Mouse (Mus musculus): ENCODE measurements around the gene Sec14l1. TPM values are rescaled to one million over a fixed set of nuclear protein-coding genes. Genes with fewer than 3 reads are reported as not detected.
A peak's percentile ranks its signal among the peaks of the same experiment; 100 is the strongest.

Gene Sec14l1
- polyA plus RNA-seq, 1 experiment from 2014 or later, result 30.4 TPM

DNA sequence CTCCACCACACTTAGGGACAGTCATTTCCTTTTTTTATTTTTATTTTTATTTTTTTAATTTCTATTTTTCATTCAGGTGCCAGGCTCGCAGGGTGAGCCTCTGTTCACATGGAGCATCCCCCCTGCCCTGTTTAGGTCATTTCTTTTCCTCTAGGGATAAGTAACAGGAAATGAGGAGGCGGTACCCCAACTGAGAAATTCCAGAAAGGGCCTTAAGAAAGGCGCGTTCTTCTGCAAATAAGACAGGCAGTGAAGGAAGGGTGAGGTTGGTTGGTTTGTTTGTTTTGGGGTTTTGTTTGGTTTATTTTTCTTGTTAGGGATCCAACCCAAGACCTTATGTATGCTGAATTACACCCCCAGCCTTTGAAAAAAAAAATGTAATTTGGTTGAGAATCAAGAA is 23.6 kb upstream of the Sec14l1 start:
- 0 out of 2 replicates have a peak, but pooled peaks cover 2% of the 10 kb centered on the region for H3K27me3 ChIP-seq (replicated peaks)

GRCm38 (mm10) chr11:117091845-117092244 is 23.1 kb upstream of the Sec14l1 start:
- H3K9ac ChIP-seq, result no peak overlapping the region
- H3K9me3 ChIP-seq, result no peaks in the 10 kb centered on the region
- peak overlapping the region; percentile 47 for H3K4me2 ChIP-seq (replicated peaks)
- H3K27ac ChIP-seq, result peak overlapping the region; percentile 14; the same call in 1 of the 2 replicates
- no peak overlapping the region for H3K4me3 ChIP-seq (replicated peaks)
- H3K27me3 ChIP-seq (replicated peaks), result 0 out of 2 replicates have a peak, but pooled peaks cover 2% of the 10 kb centered on the region
- H3K36me3 ChIP-seq, result no peaks in the 10 kb centered on the region
- H3K4me1 ChIP-seq (replicated peaks), result peaks cover 23% of the 10 kb centered on the region
- peak; percentile 57 for ATAC-seq
- 10% methylated on average over 22 of the region's 22 CpGs for WGBS

More for the DNA sequence above, 23.6 kb upstream of the Sec14l1 start:
- no peaks in the 10 kb centered on the region for H3K36me3 ChIP-seq
- H3K4me3 ChIP-seq (replicated peaks), result no peak overlapping the region
- no peak overlapping the region for H3K9ac ChIP-seq
- H3K9me3 ChIP-seq, result no peaks in the 10 kb centered on the region
- peak overlapping the region; percentile 47; the same call in 1 of the 2 replicates for H3K4me2 ChIP-seq (replicated peaks)
- H3K4me1 ChIP-seq (replicated peaks), result peaks cover 23% of the 10 kb centered on the region
- ATAC-seq, result no peak
- H3K27ac ChIP-seq, result no peak overlapping the region
- 30% methylated on average over 4 of the region's 4 CpGs for WGBS

GRCm38 (mm10) chr11:117092711-117093110 is 22.3 kb upstream of the Sec14l1 start:
- Histone ChIP-seq H3K27ac (no peak overlapping the region), H3K9ac (no peak overlapping the region), H3K4me1 (replicated peaks) (peaks cover 23% of the 10 kb centered on the region), H3K27me3 (replicated peaks) (0 out of 2 replicates have a peak, but pooled peaks cover 2% of the 10 kb centered on the region), H3K9me3 (no peaks in the 10 kb centered on the region), H3K4me3 (replicated peaks) (no peak overlapping the region), H3K36me3 (no peaks in the 10 kb centered on the region), H3K4me2 (replicated peaks) (no peak overlapping the region)
- no peak for ATAC-seq
- WGBS, result 51% methylated on average over 8 of the region's 8 CpGs

DNA sequence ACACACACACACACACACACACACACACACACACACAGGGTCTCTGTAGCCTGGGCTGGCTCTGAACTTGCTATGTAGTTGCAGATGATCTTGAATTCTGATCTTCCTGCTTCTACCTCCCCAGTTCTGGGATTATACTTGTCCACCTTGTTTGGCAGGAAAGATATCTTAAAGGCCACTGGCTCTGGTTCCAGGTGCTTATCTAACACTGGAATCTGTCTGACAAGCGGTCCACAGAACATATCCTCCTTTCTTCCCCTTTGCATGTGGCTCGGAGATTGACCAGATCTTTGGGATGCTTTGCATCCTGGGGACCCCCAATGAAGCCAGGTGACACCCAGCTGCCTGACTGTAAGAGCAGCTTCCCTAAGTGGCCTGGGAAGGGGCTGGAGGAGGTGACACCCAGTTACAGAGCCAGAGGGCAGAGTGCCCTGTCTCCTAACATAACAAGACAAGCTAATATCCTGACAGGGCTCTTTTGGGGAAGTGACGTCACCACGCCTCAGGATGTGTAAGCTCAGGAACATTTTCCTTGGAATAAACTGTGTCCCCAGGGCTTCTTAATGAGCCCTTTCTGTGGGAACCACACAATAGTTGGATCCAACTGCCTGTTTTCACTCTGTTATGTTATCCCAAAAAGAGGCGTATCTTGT is 20.9 kb upstream of the Sec14l1 start:
- ATAC-seq, result no peak
- 0 out of 2 replicates have a peak overlapping the region, but pooled peaks have one; percentile 6 for H3K27ac ChIP-seq

DNA sequence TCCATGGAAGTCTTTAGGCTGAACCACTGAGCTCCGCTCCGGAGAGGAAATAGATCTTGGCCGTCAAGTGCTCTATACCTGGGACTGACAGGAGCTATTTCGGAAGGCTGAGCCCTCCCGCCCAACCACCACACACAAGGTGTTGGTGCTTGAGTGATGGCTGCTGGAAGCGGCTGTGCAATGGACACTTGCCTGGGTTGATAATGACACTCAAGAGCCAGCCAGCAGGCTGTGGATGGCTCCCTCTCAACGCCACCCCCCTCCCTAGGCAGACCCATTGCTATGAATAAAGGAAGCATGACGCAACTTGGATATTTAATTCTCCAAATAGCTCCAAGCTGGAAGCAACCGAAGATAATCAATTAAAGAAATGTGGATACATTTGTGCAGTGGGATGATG is 20.3 kb upstream of the Sec14l1 start:
- ATAC-seq, result no peak
- WGBS, result 83% methylated on average over 9 of the region's 9 CpGs
- H3K9ac ChIP-seq, result no peak overlapping the region
- H3K27ac ChIP-seq, result 0 out of 2 replicates have a peak overlapping the region, but pooled peaks have one; percentile 6
- H3K4me3 ChIP-seq (replicated peaks), result no peak overlapping the region
- H3K27me3 ChIP-seq (replicated peaks), result 0 out of 2 replicates have a peak, but pooled peaks cover 2% of the 10 kb centered on the region
- peaks cover 23% of the 10 kb centered on the region for H3K4me1 ChIP-seq (replicated peaks)
- H3K36me3 ChIP-seq, result no peaks in the 10 kb centered on the region
- H3K9me3 ChIP-seq, result no peaks in the 10 kb centered on the region
- H3K4me2 ChIP-seq (replicated peaks), result no peak overlapping the region

More for the DNA sequence above, 20.9 kb upstream of the Sec14l1 start:
- 64% methylated on average over 5 of the region's 5 CpGs for whole genome bisulfite sequencing
- Histone ChIP-seq H3K27me3 (replicated peaks) (0 out of 2 replicates have a peak, but pooled peaks cover 2% of the 10 kb centered on the region), H3K4me1 (replicated peaks) (peaks cover 26% of the 10 kb centered on the region), H3K36me3 (no peaks in the 10 kb centered on the region), H3K4me2 (replicated peaks) (no peak overlapping the region), H3K9ac (no peak overlapping the region), H3K9me3 (no peaks in the 10 kb centered on the region), H3K4me3 (replicated peaks) (no peak overlapping the region)

DNA sequence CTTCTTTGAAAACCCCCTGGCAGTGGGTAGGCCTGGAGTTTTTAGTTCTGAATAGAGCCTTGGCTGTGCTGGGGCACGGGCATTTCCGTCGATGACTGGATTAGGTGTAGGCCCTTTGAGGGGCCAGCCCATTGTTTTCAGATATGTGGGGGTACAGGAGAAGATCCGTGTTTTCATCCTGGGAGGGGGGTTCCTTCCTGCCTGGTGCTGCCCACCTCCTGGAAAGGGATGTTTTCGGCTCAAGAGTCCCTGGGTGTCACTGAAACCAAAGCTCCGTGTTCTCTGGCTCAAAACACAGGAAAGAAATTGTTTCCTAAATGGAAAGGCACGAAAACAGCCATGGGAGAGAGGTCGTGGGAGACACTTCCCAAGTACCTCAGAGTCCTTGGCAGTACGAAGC is 17.9 kb upstream of the Sec14l1 start:
- peaks cover 19% of the 10 kb centered on the region; the same call in 1 of the 2 replicates for H3K4me1 ChIP-seq (replicated peaks)
- WGBS, result 63% methylated on average over 9 of the region's 9 CpGs
- H3K36me3 ChIP-seq, result no peaks in the 10 kb centered on the region
- no peak overlapping the region for H3K27ac ChIP-seq
- ATAC-seq, result no peak
- H3K4me3 ChIP-seq (replicated peaks), result no peak overlapping the region
- no peak overlapping the region for H3K9ac ChIP-seq
- 0 out of 2 replicates have a peak, but pooled peaks cover 2% of the 10 kb centered on the region for H3K27me3 ChIP-seq (replicated peaks)
- no peak overlapping the region for H3K4me2 ChIP-seq (replicated peaks)
- no peaks in the 10 kb centered on the region for H3K9me3 ChIP-seq

DNA sequence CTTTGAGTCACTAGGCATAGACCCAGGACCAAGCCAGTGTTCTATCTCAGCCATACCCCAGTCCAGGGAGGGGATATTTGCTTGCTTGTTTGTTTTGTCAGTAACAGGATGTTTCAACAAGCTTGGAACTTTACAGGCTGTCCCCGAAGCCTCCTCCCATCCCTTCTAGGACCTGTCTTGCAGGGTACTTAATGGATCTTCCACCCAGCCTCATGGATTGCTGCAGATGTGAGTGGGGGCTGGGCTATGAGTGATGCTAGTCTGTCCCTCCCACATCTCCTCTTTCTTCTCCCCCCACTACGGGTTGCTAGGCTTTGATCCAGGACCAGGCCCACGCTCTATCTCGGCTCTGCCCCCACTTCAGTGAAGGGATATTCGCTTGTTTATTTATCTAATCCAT is 16.8 kb upstream of the Sec14l1 start:
- peaks cover 16% of the 10 kb centered on the region; the same call in 1 of the 2 replicates for H3K4me1 ChIP-seq (replicated peaks)
- H3K36me3 ChIP-seq, result no peaks in the 10 kb centered on the region
- no peak overlapping the region for H3K4me2 ChIP-seq (replicated peaks)
- peak; percentile 52; the same call in 1 of the 2 replicates for ATAC-seq
- WGBS, result 21% methylated on average over 5 of the region's 5 CpGs
- 0 out of 2 replicates have a peak overlapping the region, but pooled peaks have one; percentile 40 for H3K27ac ChIP-seq
- H3K9ac ChIP-seq, result no peak overlapping the region
- no peaks in the 10 kb centered on the region for H3K9me3 ChIP-seq
- no peak overlapping the region for H3K4me3 ChIP-seq (replicated peaks)
- H3K27me3 ChIP-seq (replicated peaks), result 0 out of 2 replicates have a peak, but pooled peaks cover 2% of the 10 kb centered on the region

DNA sequence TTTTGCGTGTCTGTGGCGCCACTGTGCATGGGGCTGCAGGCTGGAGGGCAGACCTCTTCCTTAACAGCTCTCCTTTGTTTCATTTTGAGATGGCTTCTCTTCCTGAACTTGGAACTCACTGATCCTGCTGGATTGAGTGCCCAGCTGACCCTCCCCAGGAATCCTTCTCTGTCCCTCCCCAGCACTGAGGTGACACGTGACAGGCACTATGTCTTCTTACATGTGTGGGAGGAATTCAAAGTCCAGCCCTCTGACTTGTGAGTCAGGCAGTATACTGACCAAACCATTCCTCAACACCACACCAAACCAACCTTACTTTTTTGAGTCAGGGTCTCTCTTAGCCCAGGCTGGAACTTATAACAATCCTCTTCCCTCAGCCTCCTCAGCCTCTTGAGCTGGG is 16.2 kb upstream of the Sec14l1 start:
- H3K27ac ChIP-seq, result no peak overlapping the region
- H3K9me3 ChIP-seq, result no peaks in the 10 kb centered on the region
- WGBS, result 76% methylated on average over 3 of the region's 3 CpGs
- peaks cover 16% of the 10 kb centered on the region; the same call in 1 of the 2 replicates for H3K4me1 ChIP-seq (replicated peaks)
- ATAC-seq, result no peak; the same call in 1 of the 2 replicates
- no peak overlapping the region for H3K4me3 ChIP-seq (replicated peaks)
- H3K27me3 ChIP-seq (replicated peaks), result 0 out of 2 replicates have a peak, but pooled peaks cover 2% of the 10 kb centered on the region
- no peak overlapping the region for H3K4me2 ChIP-seq (replicated peaks)
- H3K9ac ChIP-seq, result no peak overlapping the region
- H3K36me3 ChIP-seq, result no peaks in the 10 kb centered on the region

- no peaks in the 10 kb centered on the region for H3K9me3 ChIP-seq
- no peak overlapping the region for H3K4me2 ChIP-seq (replicated peaks)
- H3K27ac ChIP-seq, result no peak overlapping the region
- no peaks in the 10 kb centered on the region for H3K36me3 ChIP-seq
- no peak overlapping the region for H3K4me3 ChIP-seq (replicated peaks)
- peaks cover 13% of the 10 kb centered on the region; the same call in 1 of the 2 replicates for H3K4me1 ChIP-seq (replicated peaks)
- 76% methylated on average over 2 of the region's 2 CpGs for WGBS
- no peak overlapping the region for H3K9ac ChIP-seq
- no peak for ATAC-seq
- 0 out of 2 replicates have a peak, but pooled peaks cover 2% of the 10 kb centered on the region for H3K27me3 ChIP-seq (replicated peaks)
Observed at GRCm38 (mm10) chr11:117099372-117099771, 15.6 kb upstream of the Sec14l1 start.

DNA sequence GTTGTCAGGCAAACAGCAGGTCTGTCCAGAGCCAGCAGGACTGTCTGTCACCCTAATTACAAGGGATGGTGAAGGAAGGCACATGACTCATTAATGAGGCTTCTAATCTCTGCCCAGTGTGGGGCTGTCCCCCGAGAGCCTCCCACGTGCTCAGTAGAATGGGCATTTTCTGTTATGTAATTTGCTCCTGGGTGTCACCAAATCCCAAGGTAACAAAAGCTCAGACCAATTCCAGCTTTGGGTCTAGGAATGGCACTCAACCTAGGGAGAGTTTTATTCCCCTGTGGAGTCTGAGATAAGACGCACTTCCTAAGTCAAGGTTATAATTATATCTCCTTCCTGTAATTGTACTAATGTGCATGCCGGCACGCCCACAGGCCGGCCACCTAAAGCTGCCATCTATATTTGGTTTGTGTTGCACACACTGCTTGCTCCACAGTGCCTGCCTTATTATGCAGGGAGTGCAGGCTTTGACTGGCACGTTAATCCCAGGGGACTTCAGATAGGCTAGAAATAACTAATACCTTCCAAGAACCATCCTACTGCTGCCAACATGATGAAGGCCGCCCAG is 13.5 kb upstream of the Sec14l1 start:
- Histone ChIP-seq H3K4me2 (replicated peaks) (no peak overlapping the region; the same call in 1 of the 2 replicates), H3K27me3 (replicated peaks) (no peaks in the 10 kb centered on the region), H3K4me3 (replicated peaks) (no peak overlapping the region), H3K4me1 (replicated peaks) (peaks cover 10% of the 10 kb centered on the region; the same call in 1 of the 2 replicates), H3K9me3 (no peaks in the 10 kb centered on the region), H3K27ac (no peak overlapping the region), H3K36me3 (no peaks in the 10 kb centered on the region), H3K9ac (no peak overlapping the region)
- 56% methylated on average over 8 of the region's 8 CpGs for WGBS
- ATAC-seq, result no peak

- H3K9me3 ChIP-seq, result no peaks in the 10 kb centered on the region
- WGBS, result 76% methylated on average over 14 of the region's 14 CpGs
- H3K27me3 ChIP-seq (replicated peaks), result no peaks in the 10 kb centered on the region
- H3K4me1 ChIP-seq (replicated peaks), result peaks cover 15% of the 10 kb centered on the region; the same call in 1 of the 2 replicates
- H3K36me3 ChIP-seq, result no peaks in the 10 kb centered on the region
- H3K27ac ChIP-seq, result no peak overlapping the region
- no peak overlapping the region for H3K9ac ChIP-seq
- no peak overlapping the region for H3K4me2 ChIP-seq (replicated peaks)
- ATAC-seq, result no peak
- no peak overlapping the region for H3K4me3 ChIP-seq (replicated peaks)
Observed at GRCm38 (mm10) chr11:117101925-117102717, 12.8 kb upstream of the Sec14l1 start.

DNA sequence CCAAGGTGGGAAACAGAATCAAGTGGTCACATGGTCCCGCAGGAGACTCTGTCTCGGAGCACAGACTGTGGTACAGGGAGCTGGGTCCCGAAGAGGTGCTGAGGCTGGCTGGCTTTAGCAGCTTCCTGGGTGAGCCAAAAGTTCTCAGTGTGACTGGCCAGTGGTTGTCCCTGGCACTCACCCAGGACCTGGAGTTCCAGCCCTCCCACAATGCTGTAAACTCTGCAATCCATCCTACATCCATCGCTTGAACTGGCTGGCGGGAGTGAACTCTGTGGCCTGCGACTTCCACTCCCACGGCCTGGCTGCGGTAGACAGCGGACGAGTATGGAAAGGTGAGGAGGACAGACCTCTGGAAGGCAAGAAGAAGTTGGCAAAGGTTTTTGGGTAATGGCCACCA is 11.4 kb upstream of the Sec14l1 start:
- Histone ChIP-seq H3K4me2 (replicated peaks) (no peak overlapping the region), H3K36me3 (no peaks in the 10 kb centered on the region), H3K27me3 (replicated peaks) (no peaks in the 10 kb centered on the region), H3K4me3 (replicated peaks) (no peak overlapping the region), H3K4me1 (replicated peaks) (peaks cover 14% of the 10 kb centered on the region), H3K9ac (no peak overlapping the region), H3K27ac (no peak overlapping the region), H3K9me3 (no peaks in the 10 kb centered on the region)
- WGBS, result 73% methylated on average over 10 of the region's 10 CpGs
- ATAC-seq, result no peak

Measured in intestine, embryonic 15.5 days (tissue).